In the genomic region with DNA sequence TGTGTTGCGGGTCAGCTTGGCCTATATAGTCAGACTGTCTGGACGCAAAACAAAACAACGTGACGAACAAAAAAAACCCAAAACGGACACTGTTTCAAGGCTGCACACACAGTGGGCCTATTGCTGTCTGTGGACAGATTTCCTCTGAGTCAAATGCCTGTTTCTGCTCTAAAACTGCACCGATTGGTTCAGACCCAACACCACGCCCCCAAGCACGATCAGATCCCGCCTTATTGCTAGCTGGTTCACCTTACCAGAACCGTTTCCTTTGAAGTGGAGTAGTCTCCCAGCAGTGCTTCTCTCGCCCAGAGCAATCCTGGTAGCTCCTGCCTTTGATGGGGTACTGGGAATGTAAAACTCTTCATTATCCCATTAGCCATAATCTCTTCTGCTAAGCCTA, we compare ENCODE assay signal across 12 mouse cellular contexts.
A peak's percentile ranks its signal among the peaks of the same experiment; 100 is the strongest.
DNase-seq lines count a peak whose midpoint lies in the region; ATAC-seq and TF ChIP-seq lines count a peak whose summit lies in the region.
"Had no signal": no experiment of that assay in that cellular context is flagged by ENCODE, and none has a peak within 500 bp of the region (broad histone marks: within the 10 kb centered on the region; RNA-seq: fewer than 3 reads in every experiment).

No protein-coding gene starts in this region.

- no peaks in the 10 kb centered on the region for H3K4me1 ChIP-seq in forebrain, embryonic 14.5 days (ENCODE audit: control insufficient read depth, insufficient read depth, low read length)
- H3K4me1 ChIP-seq in forebrain, embryonic 16.5 days (replicated peaks; ENCODE audit: control insufficient read depth, insufficient read depth, low read length) = no peaks in the 10 kb centered on the region
- no peaks in the 10 kb centered on the region for H3K4me1 ChIP-seq in thymus, adult 2 months (replicated peaks; ENCODE audit: control insufficient read depth, insufficient read depth, low read length)
- H3K4me1 ChIP-seq in midbrain, postnatal 0 days (ENCODE audit: insufficient read depth, low read length) = no peaks in the 10 kb centered on the region

- H3K27me3 ChIP-seq in forebrain, embryonic 14.5 days (replicated peaks; ENCODE audit: control insufficient read depth, insufficient read depth, low read length) = no peaks in the 10 kb centered on the region
- no peaks in the 10 kb centered on the region for H3K27me3 ChIP-seq in forebrain, embryonic 16.5 days (replicated peaks; ENCODE audit: control insufficient read depth, insufficient read depth, low read length)
- H3K27me3 ChIP-seq in thymus, adult 2 months (ENCODE audit: control insufficient read depth, insufficient read depth, low read length) = no peaks in the 10 kb centered on the region
- no peaks in the 10 kb centered on the region for H3K27me3 ChIP-seq in midbrain, postnatal 0 days (ENCODE audit: insufficient read depth, low read length)

- no peaks in the 10 kb centered on the region for H3K36me3 ChIP-seq in forebrain, embryonic 14.5 days (ENCODE audit: control insufficient read depth, insufficient read depth, low read length)
- H3K36me3 ChIP-seq in forebrain, embryonic 16.5 days (ENCODE audit: control insufficient read depth, insufficient read depth) = no peaks in the 10 kb centered on the region
- no peaks in the 10 kb centered on the region for H3K36me3 ChIP-seq in thymus, adult 2 months (ENCODE audit: control insufficient read depth, insufficient read depth, low read length)
- no peaks in the 10 kb centered on the region for H3K36me3 ChIP-seq in midbrain, postnatal 0 days (ENCODE audit: insufficient read depth, low read length)

- no peak for TF ChIP-seq POLR2A in thymus, adult 2 months (IDR thresholded peaks at IDR 0.05; ENCODE audit: control insufficient read depth, extremely low read depth, insufficient read depth, low read length, poor library complexity)

- no peak overlapping the region for H3K27ac ChIP-seq in forebrain, embryonic 14.5 days (ENCODE audit: low read depth, low read length)
- H3K27ac ChIP-seq in forebrain, embryonic 16.5 days (ENCODE audit: low read length) = no peak overlapping the region
- H3K27ac ChIP-seq in thymus, adult 2 months (ENCODE audit: control insufficient read depth, insufficient read depth, low read length) = no peak overlapping the region
- no peak overlapping the region for H3K27ac ChIP-seq in midbrain, postnatal 0 days (ENCODE audit: low read depth, low read length)
- H3K27ac ChIP-seq: gastrocnemius, adult 2 months had no signal

- H3K4me2 ChIP-seq in forebrain, embryonic 14.5 days (ENCODE audit: low read length) = no peak overlapping the region
- H3K4me2 ChIP-seq in forebrain, embryonic 16.5 days (ENCODE audit: low read length) = no peak overlapping the region
- H3K4me2 ChIP-seq in midbrain, postnatal 0 days (ENCODE audit: low read depth, low read length, poor library complexity, severe bottlenecking) = no peak overlapping the region

- peak; percentile 11 for DNase-seq in forebrain, embryonic 14.5 days (ENCODE audit: low spot score)
- DNase-seq in embryo, embryonic 10.5 days (ENCODE audit: low spot score) = peak; percentile 65
- peak; percentile 53 for DNase-seq in kidney, postnatal 14 days
- DNase-seq in thymus, adult 2 months = peak; percentile 28
- no peak for DNase-seq in layer of hippocampus, adult 11-12 months (ENCODE audit: low spot score)
- DNase-seq in cerebellum, adult 11 months = no peak
- DNase-seq in midbrain, postnatal 0 days (ENCODE audit: low spot score) = no peak
- DNase-seq: gastrocnemius, adult 2 months; lung, postnatal 14 days; retina, postnatal 1 day had no signal

- no peak for TF ChIP-seq CTCF in thymus, adult 2 months (IDR thresholded peaks at IDR 0.05; ENCODE audit: borderline replicate concordance, control insufficient read depth, extremely low read depth, insufficient read depth, low read length, poor library complexity)
- TF ChIP-seq CTCF in midbrain, postnatal 0 days (IDR thresholded peaks at IDR 0.05) = no peak

- H3K4me3 ChIP-seq in forebrain, embryonic 14.5 days (ENCODE audit: low read depth, low read length) = no peak overlapping the region
- no peak overlapping the region for H3K4me3 ChIP-seq in forebrain, embryonic 16.5 days (replicated peaks; ENCODE audit: low read length)
- H3K4me3 ChIP-seq in thymus, adult 2 months (ENCODE audit: control insufficient read depth, insufficient read depth, low read length) = no peak overlapping the region
- no peak overlapping the region for H3K4me3 ChIP-seq in midbrain, postnatal 0 days (ENCODE audit: low read depth, low read length)
- H3K4me3 ChIP-seq: gastrocnemius, adult 2 months had no signal

- H3K9ac ChIP-seq in forebrain, embryonic 14.5 days (ENCODE audit: low read length) = no peak overlapping the region
- no peak overlapping the region for H3K9ac ChIP-seq in forebrain, embryonic 16.5 days (replicated peaks; ENCODE audit: low read depth, low read length)
- H3K9ac ChIP-seq in midbrain, postnatal 0 days (replicated peaks; ENCODE audit: low read length, poor library complexity, severe bottlenecking) = no peak overlapping the region

- no peaks in the 10 kb centered on the region for H3K9me3 ChIP-seq in forebrain, embryonic 14.5 days (replicated peaks; ENCODE audit: control insufficient read depth, low read length)
- no peaks in the 10 kb centered on the region for H3K9me3 ChIP-seq in forebrain, embryonic 16.5 days (ENCODE audit: control insufficient read depth, low read length)
- H3K9me3 ChIP-seq in midbrain, postnatal 0 days (ENCODE audit: low read length) = no peaks in the 10 kb centered on the region

- 60% methylated on average over 11 of the region's 11 CpGs for WGBS in forebrain, embryonic 14.5 days
- WGBS in forebrain, embryonic 16.5 days = 60% methylated on average over 11 of the region's 11 CpGs
- 48% methylated on average over 11 of the region's 11 CpGs for WGBS in thymus, adult 2 months
- 54% methylated on average over 11 of the region's 11 CpGs for WGBS in midbrain, postnatal 0 days

- no peak for ATAC-seq in forebrain, embryonic 14.5 days
- ATAC-seq in forebrain, embryonic 16.5 days = no peak
- no peak for ATAC-seq in midbrain, postnatal 0 days (ENCODE audit: low FRiP score)
- ATAC-seq: intestine, embryonic 16.5 days had no signal

Comparison
In these comparisons a context has a peak if more than half of its experiments do, and no peak if none do; other contexts are left out.
1. DNase-seq: peak in forebrain, embryonic 14.5 days (single experiment), embryo, embryonic 10.5 days (single experiment), kidney, postnatal 14 days (single experiment) and thymus, adult 2 months (single experiment); none in layer of hippocampus, adult 11-12 months (single experiment), cerebellum, adult 11 months (single experiment) and midbrain, postnatal 0 days (single experiment).